Mouse (Mus musculus): ENCODE measurements around the gene Zmynd10.

The Zmynd10 gene

GRCm38 (mm10) chr9:107540420-107540819, 6.7 kb upstream of the Zmynd10 start:
- peak; percentile 89 for DNase-seq

- peak; percentile 93 for DNase-seq
Measured at GRCm38 (mm10) chr9:107541005-107541404, 6.1 kb upstream of the Zmynd10 start.

GRCm38 (mm10) chr9:107541474-107542351, 5.4 kb upstream of the Zmynd10 start, which contains the start of the genes Cyb561d2 and Nprl2:
Gene Cyb561d2, minus strand, starts transcription at chr9:107542193.
Gene Nprl2, plus strand, starts transcription at chr9:107542226.
- DNase-seq: peak; percentile 99

GRCm38 (mm10) chr9:107542352-107542686, 4.8 kb upstream of the Zmynd10 start:
- DNase-seq: no peak

GRCm38 (mm10) chr9:107542721-107543120, 4.4 kb upstream of the Zmynd10 start:
- peak; percentile 92 for DNase-seq

GRCm38 (mm10) chr9:107543299-107543698, 3.8 kb upstream of the Zmynd10 start:
- DNase-seq: no peak

- DNase-seq: peak; percentile 92
Measured at GRCm38 (mm10) chr9:107544196-107544700, 2.9 kb upstream of the Zmynd10 start.

- peak; percentile 92 for DNase-seq
Measured at GRCm38 (mm10) chr9:107544729-107545128, 2.4 kb upstream of the Zmynd10 start.

- DNase-seq: peak; percentile 95
Measured at GRCm38 (mm10) chr9:107545199-107545598, 1.9 kb upstream of the Zmynd10 start.

GRCm38 (mm10) chr9:107545602-107546001, 1.5 kb upstream of the Zmynd10 start:
- DNase-seq: peak; percentile 96

- DNase-seq: peak; percentile 91
Measured at GRCm38 (mm10) chr9:107547957-107548356, 859 bp downstream of the Zmynd10 start.

- DNase-seq: peak; percentile 92
Measured at GRCm38 (mm10) chr9:107548820-107549219, 1.7 kb downstream of the Zmynd10 start.

- DNase-seq: peak; percentile 94
Measured at GRCm38 (mm10) chr9:107549297-107550074, 2.4 kb downstream of the Zmynd10 start.

- peak; percentile 96 for DNase-seq
Measured at GRCm38 (mm10) chr9:107550491-107551116, 3.5 kb downstream of the Zmynd10 start.

GRCm38 (mm10) chr9:107551117-107551889, 4.2 kb downstream of the Zmynd10 start, which contains the start of gene Rassf1:
Gene Rassf1, plus strand, starts transcription at chr9:107551555.
- DNase-seq: peak; percentile 98

- DNase-seq: no peak
Measured at GRCm38 (mm10) chr9:107551890-107552355, 4.8 kb downstream of the Zmynd10 start.

GRCm38 (mm10) chr9:107552690-107553393, 5.7 kb downstream of the Zmynd10 start:
- DNase-seq: peak; percentile 94

GRCm38 (mm10) chr9:107553541-107554318, 6.6 kb downstream of the Zmynd10 start:
- peak; percentile 95 for DNase-seq

GRCm38 (mm10) chr9:107554319-107554825, 7.3 kb downstream of the Zmynd10 start:
- peak; percentile 100 for DNase-seq

- peak; percentile 99 for DNase-seq
Measured at GRCm38 (mm10) chr9:107555031-107555457, 7.9 kb downstream of the Zmynd10 start.
